Mouse (Mus musculus): Measurements from ENCODE around the gene Ogfod2. TPM values are rescaled to one million over a fixed set of nuclear protein-coding genes. Genes with fewer than 3 reads are reported as not detected.

Ogfod2 gene
- total RNA-seq, 2 experiments from 2014 or later = 2.5 to 3.5 TPM

DNA sequence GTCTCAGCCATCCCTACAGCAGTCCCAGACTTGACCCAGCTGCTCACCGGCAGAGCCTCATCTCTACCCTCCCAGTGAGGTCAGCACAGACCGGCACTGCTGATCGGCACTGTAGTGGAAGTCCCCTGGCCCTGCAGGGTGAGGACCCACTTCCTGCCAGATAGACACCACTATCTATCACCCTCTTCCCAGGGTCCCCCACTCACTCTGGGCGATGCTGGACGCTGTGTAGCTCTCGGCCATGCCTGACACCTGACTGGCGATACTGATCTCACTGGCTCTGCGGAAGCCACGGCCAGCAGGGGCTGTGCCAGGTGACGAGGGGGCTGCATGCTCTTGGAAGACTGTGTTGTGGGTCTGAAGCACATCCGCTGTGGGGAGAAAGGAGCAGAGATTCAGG lies 13.0 kb downstream of the Ogfod2 start:
- no peak for ATAC-seq (replicated peaks; ENCODE audit: low FRiP score, poor library complexity, severe bottlenecking)

DNA sequence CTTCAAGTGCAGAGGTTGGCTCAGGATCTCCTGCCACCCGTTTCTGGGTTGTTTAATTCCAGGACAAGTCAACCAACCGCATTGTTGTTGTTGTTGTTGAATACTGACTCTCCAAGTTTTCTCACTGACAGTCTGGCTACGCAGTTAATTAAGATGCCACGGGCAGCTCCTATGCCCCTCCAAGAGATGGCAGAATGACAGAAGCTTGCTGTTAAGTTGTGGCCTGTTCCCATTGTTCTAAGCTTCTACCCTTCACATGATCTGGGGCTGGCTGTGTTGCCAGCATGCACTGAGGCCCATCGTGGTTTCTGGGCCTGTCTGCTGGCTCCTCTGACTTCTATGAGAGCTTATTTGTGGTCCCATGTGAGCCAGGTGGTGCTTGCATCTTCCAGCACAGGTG lies 22.2 kb downstream of the Ogfod2 start:
- ATAC-seq (replicated peaks; ENCODE audit: low FRiP score, poor library complexity, severe bottlenecking) = no peak

DNA sequence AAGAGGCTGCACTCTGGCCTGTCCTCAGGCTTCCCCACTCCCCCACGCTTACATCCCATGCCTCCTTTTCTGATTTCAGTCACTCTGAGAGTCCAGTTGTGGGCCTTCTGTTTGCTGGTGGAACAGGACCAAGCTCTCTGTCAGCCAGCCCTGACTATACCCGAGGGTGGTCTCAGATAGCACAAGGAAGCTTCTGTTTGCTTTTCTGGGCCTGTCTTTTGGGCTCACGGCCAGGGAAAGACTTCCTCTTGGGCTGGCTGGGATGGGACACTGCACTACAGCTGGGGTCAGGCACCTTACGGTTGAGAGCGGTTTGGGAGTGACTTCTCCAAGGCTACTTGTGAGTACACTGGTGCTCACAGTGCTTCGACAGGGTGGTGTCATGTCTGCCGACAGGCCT lies 26.0 kb downstream of the Ogfod2 start:
- ATAC-seq (replicated peaks; ENCODE audit: low FRiP score, poor library complexity, severe bottlenecking) = no peak

DNA sequence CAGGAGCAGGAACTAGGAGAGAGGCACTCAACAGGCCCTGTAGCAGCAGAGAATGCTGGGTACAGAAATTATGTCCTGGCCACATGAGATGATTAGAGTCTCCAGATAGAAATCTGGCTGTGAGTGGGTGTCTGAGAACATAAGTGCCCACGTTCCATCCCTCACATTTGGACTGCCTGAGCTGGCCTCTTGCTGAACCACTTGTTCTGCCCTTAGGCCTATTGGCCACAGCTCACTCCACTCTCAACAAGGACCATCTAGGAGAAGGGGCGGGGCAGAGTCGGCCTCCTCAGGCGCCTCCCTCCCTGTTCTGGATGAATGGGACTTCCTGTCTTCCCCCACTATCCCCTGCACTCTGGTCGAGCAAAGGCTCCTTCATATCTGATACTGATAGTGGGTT lies 36.9 kb downstream of the Ogfod2 start:
- no peak for ATAC-seq (replicated peaks; ENCODE audit: low FRiP score, poor library complexity, severe bottlenecking)

DNA sequence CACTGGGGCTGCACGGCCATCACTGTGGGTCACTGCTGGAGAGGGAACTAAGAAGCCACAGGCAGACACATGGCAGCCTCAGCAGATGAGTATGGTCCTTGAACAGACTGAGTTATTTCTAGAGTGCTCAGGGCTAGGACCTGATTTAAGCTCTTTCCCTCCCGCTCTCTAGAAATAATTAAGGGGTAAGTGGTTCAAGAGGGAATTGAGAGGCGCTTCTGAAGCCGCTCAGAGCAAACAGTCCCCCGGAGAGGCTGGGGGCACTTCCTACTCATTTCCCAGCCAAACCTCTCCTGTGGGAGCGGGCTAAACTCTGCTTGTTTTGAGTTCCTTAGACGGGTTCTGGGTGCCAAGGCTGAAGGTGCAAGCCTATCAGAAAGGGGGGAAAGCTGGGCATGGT lies 38.8 kb downstream of the Ogfod2 start:
- no peak for ATAC-seq (replicated peaks; ENCODE audit: low FRiP score, poor library complexity, severe bottlenecking)

DNA sequence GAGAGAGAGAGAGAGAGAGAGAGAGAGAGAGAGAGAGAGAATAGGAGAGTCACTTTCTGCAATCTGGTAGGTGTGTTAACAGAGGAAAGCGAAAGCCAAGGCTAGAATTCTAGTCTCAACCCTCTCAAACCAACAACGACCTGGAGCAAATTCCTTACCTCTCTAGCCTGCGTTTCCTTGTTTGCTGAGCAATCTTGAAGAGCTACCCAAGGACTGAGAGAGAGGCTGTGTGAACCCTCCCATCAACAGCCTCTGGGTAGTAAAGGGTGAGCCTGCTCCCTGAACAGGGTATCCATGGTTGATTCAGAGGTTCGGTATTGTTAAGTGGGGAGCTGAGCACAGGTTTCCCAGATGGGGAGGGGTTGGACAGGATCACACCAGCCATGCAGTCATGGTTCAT lies 40.6 kb downstream of the Ogfod2 start:
- no peak for ATAC-seq (replicated peaks; ENCODE audit: low FRiP score, poor library complexity, severe bottlenecking)

DNA sequence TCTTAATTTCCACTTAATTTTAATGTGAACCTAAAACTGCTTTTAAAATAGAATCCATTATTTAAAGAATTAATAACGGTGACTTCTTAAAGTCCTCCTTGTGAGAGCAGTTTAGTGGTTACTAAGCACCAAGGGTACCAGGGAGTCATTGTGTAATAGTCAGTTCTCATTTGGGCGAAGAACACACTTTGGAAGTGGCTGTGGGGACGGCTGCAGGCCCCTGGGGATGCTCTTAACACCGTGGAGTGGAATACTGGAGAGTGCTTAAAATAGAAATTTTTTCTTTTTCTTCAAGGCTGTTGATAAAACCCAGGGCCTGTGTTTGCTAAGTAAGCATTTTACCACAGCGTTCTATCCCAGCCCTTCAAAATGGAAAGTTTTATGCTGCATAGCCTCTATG lies 43.8 kb downstream of the Ogfod2 start:
- ATAC-seq (replicated peaks; ENCODE audit: low FRiP score, poor library complexity, severe bottlenecking) = no peak

DNA sequence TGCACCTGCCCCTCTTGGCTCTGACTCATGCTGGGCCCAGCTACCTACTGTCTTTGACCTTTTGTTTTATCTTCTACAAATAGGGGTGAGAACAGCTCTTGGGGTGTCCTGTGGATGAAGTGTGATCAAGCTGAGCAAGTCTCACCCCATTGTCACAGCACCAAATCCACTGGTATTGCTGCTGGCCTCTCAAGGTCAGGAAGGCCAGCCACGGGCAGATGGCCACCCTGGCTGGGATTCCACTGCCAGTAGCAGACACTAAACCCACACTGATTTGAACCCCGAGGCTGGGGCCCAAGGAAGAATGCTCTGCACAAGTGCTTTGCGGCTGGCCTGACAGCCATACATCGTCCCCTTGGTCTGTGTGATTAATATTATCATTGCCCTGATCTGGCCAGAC lies 46.2 kb downstream of the Ogfod2 start:
- no peak for ATAC-seq (replicated peaks; ENCODE audit: low FRiP score, poor library complexity, severe bottlenecking)

DNA sequence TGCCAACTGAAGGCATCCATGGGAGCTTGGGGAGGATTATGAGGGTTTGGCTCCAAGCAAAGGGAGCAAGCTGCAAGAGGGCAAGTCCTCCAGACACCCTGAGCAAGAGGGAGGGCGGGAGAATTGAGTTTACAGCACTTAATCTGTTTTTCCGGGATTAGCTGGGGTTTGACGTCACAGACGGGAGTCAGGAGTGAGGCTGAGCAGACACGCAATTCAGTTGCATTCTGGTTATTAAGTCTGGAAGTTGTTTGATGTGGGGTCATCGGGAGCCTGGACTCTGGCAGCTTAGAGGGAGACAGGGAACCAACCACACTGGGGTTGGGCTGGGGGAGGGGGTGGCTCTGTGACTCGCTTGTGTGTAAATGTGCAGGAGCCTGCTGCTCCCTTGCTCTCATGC lies 47.4 kb downstream of the Ogfod2 start:
- no peak for ATAC-seq (replicated peaks; ENCODE audit: low FRiP score, poor library complexity, severe bottlenecking)

DNA sequence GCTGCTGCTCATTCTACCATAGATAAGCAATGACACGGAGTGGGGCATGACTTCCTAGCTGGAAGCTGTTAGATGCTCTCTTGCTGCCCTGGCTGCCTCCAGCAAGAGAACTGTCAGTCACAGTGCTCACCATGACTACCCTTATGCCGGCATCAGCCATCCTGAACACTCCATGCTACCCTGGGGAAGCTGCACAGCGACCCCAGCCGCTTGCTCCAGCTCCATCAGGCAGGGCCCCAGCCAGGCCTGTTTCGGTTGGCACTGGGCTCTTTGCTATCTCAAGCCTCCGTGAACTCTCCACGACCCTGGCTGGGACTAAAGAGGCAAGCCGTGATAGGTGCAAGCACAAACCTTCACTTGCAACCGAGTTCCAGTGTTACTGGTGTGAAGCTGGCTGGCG lies 49.7 kb downstream of the Ogfod2 start:
- no peak for ATAC-seq (replicated peaks; ENCODE audit: low FRiP score, poor library complexity, severe bottlenecking)

DNA sequence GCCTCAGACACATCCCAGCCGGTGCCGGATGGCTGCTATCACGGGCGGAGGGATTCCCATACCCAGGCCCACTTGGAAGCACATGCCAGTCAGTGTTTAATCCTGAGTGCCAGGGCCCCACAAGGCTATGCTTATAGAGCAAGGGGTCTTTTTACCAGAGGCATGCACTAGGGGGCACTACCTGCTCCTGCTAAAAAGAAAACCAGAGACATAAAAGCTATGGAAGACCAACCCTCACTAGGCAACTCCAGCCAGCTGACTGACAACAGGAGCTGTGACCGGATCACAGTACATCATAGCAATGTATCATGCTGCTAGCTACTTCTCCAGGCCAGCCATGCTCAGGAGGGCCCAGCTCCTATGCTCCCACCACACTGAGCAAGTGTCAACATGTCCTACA lies 50.5 kb downstream of the Ogfod2 start:
- no peak for ATAC-seq (replicated peaks; ENCODE audit: low FRiP score, poor library complexity, severe bottlenecking)

DNA sequence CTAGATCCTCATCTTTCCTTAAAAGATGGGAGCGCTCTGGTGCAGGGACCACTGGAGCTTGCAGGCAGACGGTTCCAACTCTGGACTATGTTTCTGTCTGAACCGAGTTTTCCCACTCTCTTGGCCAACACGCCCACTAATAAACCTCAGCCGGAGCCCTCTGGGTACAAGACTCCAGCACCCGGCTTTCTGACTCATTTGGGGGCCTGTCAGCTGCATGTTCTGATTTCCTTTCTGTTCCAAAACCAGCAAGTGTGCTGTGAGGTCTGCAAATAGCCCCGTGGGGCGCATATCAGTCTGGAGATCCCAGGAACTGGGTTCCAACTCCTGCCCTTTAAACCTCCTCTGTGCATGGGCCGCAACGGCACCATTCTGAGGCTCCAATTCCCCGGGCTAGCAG lies 51.3 kb downstream of the Ogfod2 start:
- no peak for ATAC-seq (replicated peaks; ENCODE audit: low FRiP score, poor library complexity, severe bottlenecking)

Other genes with a start within 250 kb of the Ogfod2 start
- 6.5 TPM in 1 of 2 replicates, not detected in the other for gene Hcar2, start 246.8 kb upstream of the Ogfod2 start, total RNA-seq (2015; ENCODE audit: low replicate concordance)
- gene Hcar2, start 246.8 kb upstream of the Ogfod2 start, total RNA-seq (2017; ENCODE audit: low replicate concordance) = 1.3 and 5.7 TPM in 2 replicates
- not detected in 2 replicates for gene Hcar1, start 232.3 kb upstream of the Ogfod2 start, total RNA-seq (2015; ENCODE audit: low replicate concordance)
- gene Hcar1, start 232.3 kb upstream of the Ogfod2 start, total RNA-seq (2017; ENCODE audit: low replicate concordance) = not detected in 2 replicates
- 10.1 and 18.0 TPM in 2 replicates for gene Denr, start 205.1 kb upstream of the Ogfod2 start, total RNA-seq (2015; ENCODE audit: low replicate concordance)
- gene Denr, start 205.1 kb upstream of the Ogfod2 start, total RNA-seq (2017; ENCODE audit: low replicate concordance) = 6.7 and 15.7 TPM in 2 replicates
- gene Gm43518, start 184.9 kb upstream of the Ogfod2 start, total RNA-seq (2015; ENCODE audit: low replicate concordance) = not detected in 2 replicates
- gene Gm43518, start 184.9 kb upstream of the Ogfod2 start, total RNA-seq (2017; ENCODE audit: low replicate concordance) = not detected in 2 replicates
- gene Ccdc62, start 181.6 kb upstream of the Ogfod2 start, total RNA-seq (2015; ENCODE audit: low replicate concordance) = 2.2 and 15.9 TPM in 2 replicates
- gene Ccdc62, start 181.6 kb upstream of the Ogfod2 start, total RNA-seq (2017; ENCODE audit: low replicate concordance) = 0.39 TPM in 1 of 2 replicates, not detected in the other
- gene Hip1r, start 138.7 kb upstream of the Ogfod2 start, total RNA-seq (2015; ENCODE audit: low replicate concordance) = 0.84 and 2.2 TPM in 2 replicates
- gene Hip1r, start 138.7 kb upstream of the Ogfod2 start, total RNA-seq (2017; ENCODE audit: low replicate concordance) = 8.2 and 18.2 TPM in 2 replicates
- 15.5 TPM in 2 replicates for gene Vps37b, start 80.0 kb upstream of the Ogfod2 start, total RNA-seq (2015; ENCODE audit: low replicate concordance)
- 7.3 and 9.6 TPM in 2 replicates for gene Vps37b, start 80.0 kb upstream of the Ogfod2 start, total RNA-seq (2017; ENCODE audit: low replicate concordance)
- gene Abcb9, start 16.5 kb upstream of the Ogfod2 start, total RNA-seq (2015; ENCODE audit: low replicate concordance) = 22.3 and 24.7 TPM in 2 replicates
- 23.8 and 25.2 TPM in 2 replicates for gene Abcb9, start 16.5 kb upstream of the Ogfod2 start, total RNA-seq (2017; ENCODE audit: low replicate concordance)
- 22.6 and 57.3 TPM in 2 replicates for gene Arl6ip4, start 3.8 kb downstream of the Ogfod2 start, total RNA-seq (2015; ENCODE audit: low replicate concordance)
- gene Arl6ip4, start 3.8 kb downstream of the Ogfod2 start, total RNA-seq (2017; ENCODE audit: low replicate concordance) = 21.8 and 56.7 TPM in 2 replicates
- gene Pitpnm2, start 137.5 kb downstream of the Ogfod2 start, total RNA-seq (2015; ENCODE audit: low replicate concordance) = 0.42 and 2.5 TPM in 2 replicates
- gene Pitpnm2, start 137.5 kb downstream of the Ogfod2 start, total RNA-seq (2017; ENCODE audit: low replicate concordance) = 0.51 and 0.76 TPM in 2 replicates
- 39.0 and 47.6 TPM in 2 replicates for gene Mphosph9, start 215.7 kb downstream of the Ogfod2 start, total RNA-seq (2015; ENCODE audit: low replicate concordance)
- gene Mphosph9, start 215.7 kb downstream of the Ogfod2 start, total RNA-seq (2017; ENCODE audit: low replicate concordance) = 54.2 and 56.6 TPM in 2 replicates
- 2.9 and 8.4 TPM in 2 replicates for gene 2810006K23Rik, start 215.8 kb downstream of the Ogfod2 start, total RNA-seq (2015; ENCODE audit: low replicate concordance)
- 5.1 and 6.2 TPM in 2 replicates for gene 2810006K23Rik, start 215.8 kb downstream of the Ogfod2 start, total RNA-seq (2017; ENCODE audit: low replicate concordance)